Mouse (Mus musculus) cerebellum, postnatal 25 days (tissue): Measurements from ENCODE around the gene Ssh1.
A peak's percentile ranks its signal among the peaks of the same experiment; 100 is the strongest.

Experiments used
- DNase-seq, 2 experiments: peaks; one replicate each; pipeline ENCODE4 v3.0.0; 2021; ENCODE audit warnings: mixed read lengths in 2 of 2

The Ssh1 gene

DNA sequence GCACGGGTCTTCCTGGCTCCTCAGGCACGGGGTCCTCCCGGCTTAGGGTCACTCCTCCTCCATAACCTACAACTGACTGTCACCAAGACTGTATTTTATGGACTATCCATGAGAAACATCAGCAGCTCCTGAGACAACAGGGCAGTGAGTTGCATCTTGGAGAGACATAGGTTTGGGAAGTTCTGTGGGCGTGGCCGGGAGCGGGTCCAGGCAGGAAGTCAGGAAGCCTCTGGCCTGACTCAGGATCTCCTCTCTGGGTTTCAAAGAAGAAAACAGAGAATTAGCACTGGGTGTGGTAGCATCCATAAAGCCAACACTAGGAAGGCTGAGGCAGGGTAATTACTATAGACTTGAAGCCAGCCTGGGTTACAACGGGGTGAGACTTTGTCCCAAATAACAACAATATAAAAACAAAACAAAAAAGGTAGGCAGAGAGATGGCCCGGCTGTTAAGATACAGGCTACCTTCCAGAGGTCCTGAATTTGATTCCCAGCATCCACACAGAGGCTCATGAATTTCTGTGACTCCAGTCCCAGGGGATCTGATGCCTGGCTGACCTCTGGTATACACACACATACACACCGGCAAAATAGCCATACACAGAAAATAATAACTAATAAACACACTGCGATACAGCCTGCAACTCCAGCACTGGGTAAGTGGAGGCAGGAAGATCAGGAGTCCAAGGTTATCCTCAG lies 63.6 kb downstream of the Ssh1 start:
- no peak for DNase-seq

DNA sequence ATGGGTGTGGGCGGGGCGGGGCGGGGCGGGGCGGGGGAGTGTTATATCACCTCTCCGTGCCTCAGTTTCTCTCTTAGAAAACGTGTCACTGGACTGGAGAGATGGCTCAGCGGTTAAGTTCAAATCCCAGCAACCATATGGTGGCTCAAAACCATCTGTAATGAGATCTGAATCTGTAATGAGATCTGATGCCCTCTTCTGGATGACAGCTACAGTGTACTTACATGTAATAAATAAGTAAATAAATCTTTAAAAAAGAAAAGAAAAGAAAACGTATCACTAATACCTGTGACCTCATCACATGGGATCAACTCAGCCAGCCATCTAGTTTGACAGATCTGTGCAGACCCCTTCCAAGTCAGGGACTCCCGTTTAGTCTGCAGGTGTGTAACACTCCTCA lies 64.2 kb downstream of the Ssh1 start:
- no peak for DNase-seq

DNA sequence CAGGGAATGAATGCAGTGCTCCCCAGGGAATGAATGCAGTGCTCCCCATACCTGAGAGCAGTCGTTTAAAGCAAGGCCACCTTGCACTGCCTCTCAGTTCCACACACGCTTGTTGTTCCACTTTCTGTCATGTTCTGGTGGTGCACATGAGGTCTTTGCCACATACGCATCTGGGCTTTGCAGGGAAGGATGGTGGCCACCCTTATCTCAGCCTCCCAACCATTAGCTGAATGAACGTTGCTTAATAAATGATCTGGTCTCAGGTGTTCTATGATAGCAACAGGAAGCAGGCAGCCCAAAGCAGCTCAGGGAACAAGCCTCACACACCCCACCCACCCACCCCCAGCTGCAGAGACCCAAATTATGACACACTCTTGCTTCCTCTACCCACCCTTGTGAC lies 69.1 kb downstream of the Ssh1 start:
- no peak for DNase-seq

DNA sequence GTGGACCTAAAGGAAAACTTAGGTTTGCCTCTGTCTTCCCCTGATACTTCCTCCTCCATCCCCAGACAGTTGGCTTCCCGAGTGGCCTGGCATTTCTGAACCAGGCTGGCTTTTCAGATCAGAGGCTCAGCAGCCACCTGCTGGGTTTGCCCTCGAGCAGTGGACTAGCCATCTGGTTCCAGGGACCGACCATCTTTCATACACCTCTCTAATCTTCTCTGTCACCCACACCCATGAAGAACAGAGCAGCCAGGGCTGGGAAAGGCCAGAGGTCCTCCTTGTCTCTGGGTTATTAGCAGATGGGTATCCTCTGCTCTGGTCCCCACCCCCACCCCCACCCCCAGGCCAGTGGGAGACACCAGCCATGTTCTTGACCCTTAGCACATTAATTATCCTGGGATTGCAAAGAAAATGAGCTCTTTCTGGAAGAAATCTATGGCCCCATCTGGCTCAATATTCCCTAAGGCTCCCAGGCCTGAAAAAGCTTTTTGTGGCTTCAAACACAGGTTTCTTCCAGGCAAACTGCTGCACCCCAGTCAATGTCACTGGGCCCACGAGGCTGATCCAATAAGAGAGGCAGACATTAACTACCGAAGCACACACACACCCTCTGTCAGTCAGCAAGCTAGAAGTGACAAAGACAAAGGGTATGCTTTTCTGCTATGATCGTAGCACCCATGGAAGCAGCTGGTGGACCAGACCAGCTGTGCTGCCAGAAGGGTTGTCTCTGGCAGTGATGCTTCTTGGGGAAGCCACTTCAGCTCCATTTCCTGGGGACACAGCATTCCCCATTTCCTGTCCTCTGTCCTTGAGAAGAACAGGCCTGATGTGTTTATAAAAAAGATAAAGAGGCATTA lies 72.2 kb downstream of the Ssh1 start:
- peak; percentile 79 to 85 for DNase-seq

DNA sequence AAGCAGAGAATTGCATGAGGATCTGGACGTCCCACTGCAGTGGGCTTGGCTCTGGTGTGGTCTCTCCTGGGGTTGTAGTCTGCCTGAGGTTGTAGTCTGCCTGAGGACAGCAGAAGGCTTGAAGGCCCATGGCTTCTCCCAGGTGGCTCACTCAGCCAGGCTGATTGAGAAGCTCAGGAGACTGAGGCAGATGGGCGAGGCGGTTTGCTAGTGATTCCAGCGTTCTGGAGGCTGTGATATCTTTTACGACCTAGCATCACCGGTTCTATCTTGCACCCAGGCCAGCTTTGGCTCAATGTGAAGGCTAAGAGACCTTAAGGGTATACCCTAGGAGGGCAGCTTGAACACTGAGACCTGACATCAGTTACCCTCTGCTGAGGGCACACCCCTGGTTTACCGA lies 74.6 kb downstream of the Ssh1 start:
- no peak for DNase-seq

DNA sequence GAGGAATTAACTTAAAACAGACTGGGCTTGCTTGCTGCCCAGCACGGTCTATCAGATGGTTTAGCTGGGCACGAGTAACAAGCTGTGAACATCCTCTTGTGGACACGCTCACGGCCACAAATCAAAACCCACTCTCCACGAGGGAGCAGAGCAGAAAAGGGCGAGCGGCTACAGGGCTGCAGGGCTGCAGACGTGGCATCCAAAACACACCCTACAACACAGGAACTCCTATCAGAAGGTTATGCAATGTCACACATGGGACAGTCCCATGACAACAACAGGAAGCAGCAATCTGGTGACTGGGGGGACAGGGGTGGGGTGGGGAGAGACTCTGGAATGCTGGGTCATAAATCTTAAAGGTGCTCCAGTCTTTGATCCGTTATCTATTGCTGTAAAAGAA lies 75.0 kb downstream of the Ssh1 start:
- DNase-seq, result no peak

DNA sequence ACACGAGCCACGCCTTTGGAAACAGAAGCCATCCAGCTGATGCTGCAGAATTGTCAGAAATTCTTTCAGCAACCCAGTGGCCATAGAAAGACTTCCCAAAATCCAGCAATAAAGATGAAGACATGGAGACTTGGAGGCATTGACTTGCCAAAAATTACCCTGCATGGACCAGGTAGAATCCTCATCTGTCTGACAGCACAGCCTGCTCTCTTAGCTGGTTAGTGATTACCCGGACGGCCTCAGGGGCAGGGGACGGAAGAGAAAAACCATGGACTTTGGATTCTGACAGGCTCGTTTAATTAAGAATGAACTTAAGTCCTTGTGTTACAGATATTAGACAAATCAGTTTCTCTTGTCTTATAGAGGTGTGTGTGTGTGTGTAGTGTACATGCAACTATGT lies 83.0 kb downstream of the Ssh1 start:
- no peak for DNase-seq

DNA sequence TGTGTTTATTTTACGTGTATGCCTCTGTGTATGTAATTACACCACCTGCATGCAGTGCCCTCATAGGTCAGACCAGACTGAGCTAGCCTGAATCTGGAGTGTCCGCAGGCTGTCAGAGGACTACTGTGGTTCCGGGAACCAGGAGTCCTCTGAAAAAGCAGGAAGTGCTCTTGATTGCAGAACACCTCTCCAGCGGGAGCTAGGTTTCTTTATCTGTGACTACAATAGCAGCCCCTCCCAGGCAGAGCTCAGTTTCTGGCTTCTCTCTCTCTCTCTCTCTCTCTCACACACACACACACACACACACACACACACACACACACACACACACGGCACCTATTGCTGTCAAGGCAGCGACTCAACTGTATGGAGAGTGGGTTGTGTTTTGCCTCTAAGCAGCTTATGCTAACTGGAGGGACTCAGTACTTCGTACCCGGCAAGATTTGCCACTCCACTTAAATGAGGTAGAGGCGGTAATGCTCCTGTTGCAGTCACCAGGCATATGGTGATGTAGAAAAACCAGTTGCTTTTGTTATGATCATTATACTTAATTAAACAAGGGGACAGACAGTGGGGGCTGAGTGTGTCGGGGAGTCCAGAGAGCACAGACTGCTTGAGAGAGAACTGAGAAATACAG lies 83.5 kb downstream of the Ssh1 start:
- no peak for DNase-seq

DNA sequence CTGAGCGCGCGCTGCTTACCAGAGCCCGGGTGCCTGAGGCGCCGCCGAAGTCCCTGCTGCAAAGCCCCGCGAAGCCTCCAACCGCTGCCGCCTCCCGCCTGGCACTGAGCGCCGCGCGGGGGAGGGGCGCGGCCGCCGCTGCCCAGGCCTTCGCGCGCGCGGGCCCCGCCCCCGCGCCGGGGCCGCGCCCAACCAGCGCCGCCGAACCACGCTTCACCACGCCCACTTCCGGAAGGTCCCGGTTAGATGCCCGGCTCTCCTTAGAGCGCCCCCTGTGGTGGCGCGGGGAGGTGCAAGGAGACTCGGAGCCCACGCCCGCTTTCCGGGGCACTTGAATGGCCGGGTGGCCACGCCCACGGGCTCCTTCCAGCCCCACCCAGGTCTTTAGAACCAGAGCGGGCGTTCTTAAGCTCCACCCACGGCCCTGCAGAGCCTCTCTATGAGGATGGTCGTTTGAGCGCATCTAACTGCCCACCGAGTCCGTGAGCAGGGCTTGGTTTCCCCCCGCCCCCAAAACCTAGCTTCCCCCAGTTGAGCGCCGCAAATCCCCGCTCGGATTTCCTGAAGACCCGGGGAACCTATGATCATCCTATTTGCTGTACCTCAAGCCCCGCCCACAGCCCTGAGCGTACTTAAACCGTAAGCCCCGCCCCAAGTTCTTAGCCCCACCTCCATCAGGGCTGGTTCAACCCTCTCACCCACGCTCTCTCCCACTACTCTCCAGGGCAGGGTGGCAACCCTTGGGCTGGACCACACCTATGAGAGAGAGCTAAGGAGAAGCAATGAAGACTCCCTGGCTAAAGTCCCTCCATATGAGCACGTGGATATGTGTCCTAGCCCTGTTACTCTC lies 84.9 kb downstream of the Ssh1 start, which contains the start of gene Coro1c:
Gene Coro1c (minus strand): TSS at position 167 of the 850 bp plus-strand sequence.
- DNase-seq, result peak; percentile 100

DNA sequence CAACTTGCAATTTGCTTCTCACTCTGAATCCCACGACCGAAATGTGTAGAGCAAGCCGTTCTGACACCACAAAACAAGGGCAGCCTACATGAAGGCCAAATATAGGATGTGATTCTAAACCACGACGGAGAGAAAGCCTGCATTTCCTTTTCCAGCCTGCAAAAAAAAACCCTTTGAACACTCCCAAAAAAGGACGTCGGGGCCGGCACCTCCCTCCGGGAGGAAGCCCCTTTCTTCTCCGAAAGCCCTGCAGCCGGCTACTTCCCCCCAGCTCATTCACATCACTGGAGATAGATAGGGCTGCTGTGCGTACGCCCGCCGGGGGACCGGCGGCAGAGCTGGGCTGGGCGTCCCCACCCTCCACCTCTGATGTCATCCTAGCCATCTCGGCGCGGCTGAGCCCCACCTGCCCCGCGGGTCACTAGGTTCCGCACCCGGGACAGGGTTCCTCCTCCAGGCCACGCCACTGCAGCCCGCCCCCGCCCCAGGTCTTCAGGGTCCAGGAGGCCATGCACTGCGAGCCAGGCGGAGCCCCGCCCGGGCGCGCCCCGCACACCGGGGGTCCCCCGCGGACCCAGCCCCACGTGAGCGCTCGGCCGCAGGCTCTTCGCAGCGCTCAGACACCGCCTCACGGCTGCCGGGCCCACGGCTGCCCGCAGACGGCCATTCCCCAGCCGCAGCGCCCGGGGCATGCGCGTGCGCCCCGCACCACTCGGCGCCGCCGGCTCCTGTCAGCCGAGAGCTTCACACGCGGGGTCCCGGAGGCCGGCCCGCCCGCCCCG lies 85.7 kb downstream of the Ssh1 start:
- peak; percentile 73 to 76 for DNase-seq

DNA sequence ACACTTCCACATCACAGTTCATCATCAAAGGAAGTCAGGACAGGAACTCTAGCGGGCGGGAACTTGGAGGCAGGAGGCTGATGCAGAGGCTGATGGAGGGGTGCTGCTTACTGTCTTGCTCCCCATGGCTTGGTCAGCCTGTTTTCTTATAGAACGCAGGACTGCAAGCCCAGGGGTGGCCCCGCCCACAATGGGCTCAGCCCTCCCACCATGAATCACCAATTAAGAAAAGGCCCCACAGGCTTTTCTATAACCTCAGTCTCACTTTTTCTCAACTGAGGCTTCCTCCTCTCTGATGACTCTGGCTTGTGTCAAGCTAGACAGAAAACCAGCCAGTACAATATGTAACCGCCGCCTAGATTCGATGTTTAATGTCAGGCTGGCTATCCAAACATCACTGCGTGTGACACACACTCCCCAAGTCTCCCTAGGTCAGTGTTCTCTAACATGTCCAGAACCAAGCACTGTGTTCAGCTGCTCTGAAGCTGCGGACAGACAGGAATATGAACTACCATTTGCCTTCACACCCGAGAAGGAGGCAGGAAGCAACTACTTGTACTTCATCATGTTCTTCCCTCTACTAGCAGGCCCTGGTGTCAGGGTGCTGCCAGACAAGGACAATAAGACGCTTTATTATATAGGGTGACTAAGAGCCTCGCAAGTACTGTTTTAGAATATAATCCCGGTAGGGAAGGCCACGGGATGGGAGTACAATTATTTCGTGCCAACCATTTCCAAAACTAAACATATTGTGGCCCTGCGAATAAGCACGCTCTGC lies 86.5 kb downstream of the Ssh1 start:
- peak; percentile 39 to 51 for DNase-seq

DNA sequence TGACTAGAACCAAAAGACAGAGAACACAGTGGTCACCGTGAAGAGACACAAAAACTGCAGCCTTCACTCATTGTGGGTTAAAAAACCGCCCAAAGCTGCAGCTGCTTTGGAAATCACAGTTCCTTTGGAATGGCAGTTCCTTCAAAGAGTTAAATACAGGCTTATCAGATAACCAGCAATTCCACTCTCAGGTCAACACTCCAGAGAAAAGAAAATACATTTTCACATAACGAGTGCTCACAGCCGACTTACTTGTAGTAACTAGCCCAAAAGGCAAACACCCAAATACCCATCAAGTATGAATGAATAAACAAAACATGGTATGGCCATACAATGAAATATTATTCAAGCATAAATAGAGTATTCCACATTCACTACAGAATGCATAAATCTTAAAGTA lies 88.7 kb downstream of the Ssh1 start:
- DNase-seq, result no peak

DNA sequence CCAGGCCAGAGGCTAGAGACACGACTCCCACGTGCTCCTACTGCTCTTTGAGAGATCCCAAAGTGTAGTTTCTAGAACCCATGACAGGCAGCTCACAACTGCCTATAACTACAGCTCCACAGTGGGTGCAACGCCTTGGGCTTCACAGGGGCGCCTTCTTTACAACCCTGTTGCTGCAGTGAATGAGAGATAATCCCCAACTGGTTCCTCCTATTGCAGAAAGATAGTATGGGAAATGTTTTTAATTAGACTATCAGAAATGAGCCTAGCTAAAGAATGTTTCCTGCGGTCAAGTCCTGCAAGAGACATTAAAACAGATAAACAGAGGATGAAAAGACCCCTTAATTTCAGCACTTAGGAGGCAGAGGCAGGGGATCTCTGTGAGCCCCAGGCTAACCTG lies 90.7 kb downstream of the Ssh1 start:
- DNase-seq, result no peak

DNA sequence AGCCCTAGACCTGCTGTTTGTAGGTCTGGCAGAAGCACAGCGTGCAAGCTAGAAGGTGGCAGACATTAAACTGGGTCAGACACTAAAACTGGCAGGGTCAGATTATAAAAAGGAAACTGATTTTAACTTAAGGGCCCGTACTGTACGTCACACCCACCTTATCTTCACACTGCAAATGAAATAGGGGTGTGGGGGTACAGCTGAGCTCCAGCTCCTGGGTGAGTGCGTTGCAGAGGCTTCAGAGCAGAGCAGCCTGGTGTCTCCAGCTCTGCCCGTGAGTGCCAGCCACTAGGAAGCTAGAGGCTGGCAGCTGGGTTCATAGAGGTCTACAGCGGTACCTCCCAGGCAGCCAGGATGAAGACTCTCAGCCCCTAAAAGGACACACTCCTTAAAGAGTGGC lies 91.7 kb downstream of the Ssh1 start:
- peak in 1 of 2 experiments; percentile 48 for DNase-seq

DNA sequence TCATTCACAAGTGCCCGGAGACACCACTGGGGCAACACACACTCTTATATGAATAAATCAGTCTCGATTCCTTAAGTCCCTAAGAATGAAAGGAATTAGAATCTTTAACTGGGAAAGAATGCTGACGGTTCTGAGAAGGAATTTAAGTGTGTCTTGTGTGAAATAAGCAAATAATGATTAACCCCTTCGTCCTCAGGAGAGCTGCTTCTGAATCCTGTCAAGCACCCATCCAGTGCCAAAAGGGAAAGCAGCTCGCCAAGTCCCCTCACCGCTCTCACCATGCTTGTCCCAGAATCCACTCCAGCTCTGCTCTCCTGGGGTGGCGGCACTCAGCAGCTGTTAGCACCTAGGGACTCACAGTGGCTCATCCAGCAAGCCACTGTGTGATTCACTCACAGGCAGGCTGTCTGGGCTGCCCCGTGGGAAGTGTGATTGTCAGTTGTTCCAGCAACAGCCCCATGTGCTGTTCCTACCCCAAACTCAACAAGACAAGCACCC lies 92.6 kb downstream of the Ssh1 start:
- DNase-seq, result no peak

DNA sequence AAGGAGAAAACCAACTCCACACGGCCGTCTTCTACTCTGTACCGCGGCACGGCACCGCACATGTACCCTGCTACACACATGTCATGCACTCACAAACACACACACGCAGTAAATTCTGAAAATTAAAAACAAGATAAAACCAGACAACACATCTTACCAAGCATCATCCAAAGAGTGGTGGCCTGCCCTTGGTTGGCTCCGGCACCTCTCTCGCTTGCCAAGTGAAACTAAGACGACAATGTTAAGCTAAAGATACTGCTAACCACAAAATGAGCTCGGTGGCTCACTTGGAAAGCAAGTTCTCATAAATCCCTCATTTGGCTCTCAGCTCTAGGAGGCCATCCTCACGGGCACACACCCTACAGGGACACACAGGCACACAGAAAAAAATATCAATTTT lies 94.2 kb downstream of the Ssh1 start:
- DNase-seq, result no peak

DNA sequence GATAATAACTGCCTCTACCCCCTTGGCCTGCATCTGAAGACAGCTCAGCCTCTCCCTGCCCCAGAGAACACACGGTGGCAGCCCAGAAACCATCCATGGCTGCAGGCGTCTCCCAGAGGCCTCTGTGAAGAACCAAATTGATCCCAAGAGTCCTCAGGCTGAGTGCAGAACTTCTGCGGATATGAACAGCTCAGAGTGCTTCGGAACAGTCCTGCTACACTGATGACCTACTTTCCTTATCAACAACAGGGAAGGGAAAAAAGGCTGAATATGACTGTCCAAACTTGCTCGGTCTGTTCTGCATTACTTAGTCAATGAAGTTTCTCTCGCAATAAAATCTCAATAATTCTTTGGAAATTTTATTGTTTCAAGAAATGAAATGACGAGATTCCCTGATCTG lies 101.7 kb downstream of the Ssh1 start:
- no peak for DNase-seq

DNA sequence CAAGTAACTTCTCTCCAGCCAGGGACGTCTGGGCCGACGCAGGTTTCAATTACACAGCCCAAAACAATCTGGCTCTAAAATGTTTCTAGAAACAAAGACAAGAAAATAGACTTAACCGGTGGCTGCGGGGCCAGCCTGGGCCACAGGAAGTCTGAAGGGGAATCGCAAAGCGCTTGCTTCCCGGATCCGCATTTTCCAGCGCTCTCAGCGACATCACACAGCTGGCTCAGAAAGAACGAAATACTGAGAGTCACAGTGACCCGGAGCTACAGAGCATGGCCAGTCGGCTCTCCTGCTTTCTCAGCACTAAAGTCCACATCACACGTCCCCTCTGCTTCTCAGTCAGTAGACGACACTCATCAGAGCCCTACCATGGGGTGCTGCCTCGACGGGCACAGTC lies 102.8 kb downstream of the Ssh1 start:
- DNase-seq, result no peak

DNA sequence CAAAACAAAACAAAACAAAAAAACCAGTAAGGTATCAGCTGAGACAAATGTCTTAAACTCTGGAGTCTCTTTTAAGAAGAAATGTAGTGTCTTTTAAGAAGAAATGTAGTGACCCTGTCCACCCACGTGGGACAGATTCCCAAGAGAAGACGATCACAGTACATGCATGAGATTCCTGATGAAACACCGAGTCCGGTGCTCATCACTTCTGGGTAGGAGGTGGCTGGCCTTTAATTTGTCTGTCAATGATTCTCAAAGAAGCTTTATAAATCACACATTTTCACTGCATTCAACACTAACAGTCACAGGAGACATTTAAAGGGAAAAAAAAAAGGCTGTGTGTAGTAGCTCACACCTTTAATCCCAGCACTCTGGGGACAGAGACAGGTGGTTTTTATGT lies 103.8 kb downstream of the Ssh1 start:
- DNase-seq, result no peak

DNA sequence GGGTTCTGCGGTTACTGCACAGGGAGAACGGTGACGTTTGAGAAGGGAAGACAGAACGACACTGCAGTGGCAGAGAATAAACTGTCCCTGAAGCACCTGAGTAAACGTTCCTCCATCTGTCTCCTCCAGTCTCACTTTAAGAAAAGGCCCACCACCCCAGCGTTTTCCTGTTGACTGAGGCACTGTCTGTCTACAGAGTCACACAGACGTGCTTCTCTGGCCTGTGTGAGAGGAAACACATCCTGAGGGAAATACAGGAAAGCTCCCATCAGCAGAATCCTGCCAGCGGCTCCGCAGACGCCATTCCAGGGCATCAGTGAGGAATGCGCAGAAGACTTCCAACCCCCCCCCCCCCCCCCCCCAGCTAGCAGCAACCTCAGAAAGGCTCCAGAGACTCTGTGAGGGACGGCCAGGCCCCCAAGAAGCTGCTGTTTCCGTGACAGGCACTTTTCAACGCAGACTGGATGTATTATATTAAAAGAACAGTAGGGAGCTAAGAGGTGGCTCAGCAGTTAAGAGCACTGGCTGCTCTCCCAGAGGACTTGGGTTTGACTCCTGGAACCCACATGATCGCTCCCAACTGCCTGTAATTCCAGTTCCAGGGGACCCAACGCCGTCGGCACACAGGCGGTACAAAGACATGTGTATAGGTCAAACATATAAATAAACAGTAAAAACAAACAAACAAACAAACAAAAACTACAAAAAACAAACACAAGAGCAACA lies 104.3 kb downstream of the Ssh1 start:
- no peak for DNase-seq
